Mouse (Mus musculus) cerebellum, postnatal 25 days (tissue): ENCODE data around the gene Nfkbie.

Experiments used
- DNase-seq, 2 experiments: peaks; one replicate each; pipeline ENCODE4 v3.0.0; 2021; ENCODE audit warnings: mixed read lengths in 2 of 2

Nfkbie gene

GRCm38 (mm10) chr17:45555452-45556106 lies at the start of gene Nfkbie:
TSS of gene Nfkbie (plus strand) at chr17:45555703.
- DNase-seq, result peak; percentile 95 to 98

- no peak for DNase-seq
Measured at GRCm38 (mm10) chr17:45505941-45506465, 49.5 kb upstream of the Nfkbie start.

- peak; percentile 97 to 98 for DNase-seq
Measured at GRCm38 (mm10) chr17:45506700-45507189, 48.8 kb upstream of the Nfkbie start, which contains the start of gene Aars2. TSS of gene Aars2 (plus strand) at chr17:45506841.

GRCm38 (mm10) chr17:45510871-45511270 lies 44.6 kb upstream of the Nfkbie start:
- DNase-seq, result no peak

GRCm38 (mm10) chr17:45511757-45512156 lies 43.7 kb upstream of the Nfkbie start:
- DNase-seq, result no peak

- peak in 1 of 2 experiments; percentile 38 for DNase-seq
Measured at GRCm38 (mm10) chr17:45515204-45515726, 40.2 kb upstream of the Nfkbie start.

GRCm38 (mm10) chr17:45515806-45516205 lies 39.7 kb upstream of the Nfkbie start:
- DNase-seq, result peak in 1 of 2 experiments; percentile 33

GRCm38 (mm10) chr17:45516488-45516887 lies 39.0 kb upstream of the Nfkbie start:
- peak; percentile 95 to 96 for DNase-seq

GRCm38 (mm10) chr17:45517135-45517534 lies 38.4 kb upstream of the Nfkbie start:
- peak in 1 of 2 experiments; percentile 50 for DNase-seq

GRCm38 (mm10) chr17:45517549-45518215 lies 37.8 kb upstream of the Nfkbie start:
- DNase-seq, result peak; percentile 45 to 50

- peak; percentile 92 to 93 for DNase-seq
Measured at GRCm38 (mm10) chr17:45518766-45519475, 36.6 kb upstream of the Nfkbie start.

- peak in 1 of 2 experiments; percentile 51 for DNase-seq
Measured at GRCm38 (mm10) chr17:45520136-45520535, 35.4 kb upstream of the Nfkbie start.

GRCm38 (mm10) chr17:45523263-45523662 lies 32.2 kb upstream of the Nfkbie start, which contains the start of gene Tcte1:
TSS of gene Tcte1 (plus strand) at chr17:45523434.
- no peak for DNase-seq

GRCm38 (mm10) chr17:45524961-45525360 lies 30.5 kb upstream of the Nfkbie start:
- DNase-seq, result peak in 1 of 2 experiments; percentile 55

- peak; percentile 64 to 70 for DNase-seq
Measured at GRCm38 (mm10) chr17:45526571-45526970, 28.9 kb upstream of the Nfkbie start.

- peak; percentile 93 to 95 for DNase-seq
Measured at GRCm38 (mm10) chr17:45530346-45530782, 25.1 kb upstream of the Nfkbie start.

- DNase-seq, result no peak
Measured at GRCm38 (mm10) chr17:45532896-45533295, 22.6 kb upstream of the Nfkbie start.

- no peak for DNase-seq
Measured at GRCm38 (mm10) chr17:45536264-45536663, 19.2 kb upstream of the Nfkbie start.

- no peak for DNase-seq
Measured at GRCm38 (mm10) chr17:45538394-45538793, 17.1 kb upstream of the Nfkbie start.

- DNase-seq, result peak; percentile 51 to 55
Measured at GRCm38 (mm10) chr17:45539664-45540063, 15.8 kb upstream of the Nfkbie start.

- DNase-seq, result peak in 1 of 2 experiments; percentile 35
Measured at GRCm38 (mm10) chr17:45542129-45542528, 13.4 kb upstream of the Nfkbie start.

- DNase-seq, result peak; percentile 71 to 76
Measured at GRCm38 (mm10) chr17:45542705-45543104, 12.8 kb upstream of the Nfkbie start.

GRCm38 (mm10) chr17:45543115-45543514 lies 12.4 kb upstream of the Nfkbie start:
- DNase-seq, result no peak
